Mouse (Mus musculus): ENCODE measurements around the gene Vav3. TPM values are rescaled to one million over a fixed set of nuclear protein-coding genes. Genes with fewer than 3 reads are reported as not detected.
A peak's percentile ranks its signal among the peaks of the same experiment; 100 is the strongest.

The Vav3 gene
- polyA plus RNA-seq, 1 experiment from 2014 or later: 15.4 TPM

DNA sequence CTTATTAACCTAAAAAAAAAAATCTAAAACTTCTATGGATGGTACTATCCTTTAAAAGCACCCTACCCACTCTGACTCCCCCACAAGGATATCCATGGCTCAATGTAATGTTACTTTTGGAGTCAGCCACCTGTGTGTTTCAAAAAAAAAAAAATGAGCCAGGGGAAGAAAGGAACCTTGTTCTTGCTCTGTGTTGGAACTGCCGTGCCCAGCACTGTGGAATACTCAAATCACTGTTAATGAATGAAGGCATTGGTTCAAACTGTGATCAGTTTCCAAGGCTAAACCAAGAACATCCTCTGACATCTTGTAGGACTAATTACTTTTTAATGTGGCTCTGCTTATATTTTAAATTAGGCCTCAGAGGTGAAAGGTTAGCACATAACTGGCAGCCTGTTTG is 282.4 kb downstream of the Vav3 start:
- Histone ChIP-seq H3K4me2 (no peak overlapping the region), H3K27me3 (no peaks in the 10 kb centered on the region), H3K9ac (no peak overlapping the region), H3K36me3 (no peaks in the 10 kb centered on the region), H3K4me1 (replicated peaks) (no peaks in the 10 kb centered on the region), H3K4me3 (no peak overlapping the region), H3K27ac (replicated peaks) (no peak overlapping the region), H3K9me3 (no peaks in the 10 kb centered on the region)
- no peak for ATAC-seq (ENCODE audit: low FRiP score, low read depth)
- WGBS: 65% methylated on average over 1 of the region's 1 CpGs

DNA sequence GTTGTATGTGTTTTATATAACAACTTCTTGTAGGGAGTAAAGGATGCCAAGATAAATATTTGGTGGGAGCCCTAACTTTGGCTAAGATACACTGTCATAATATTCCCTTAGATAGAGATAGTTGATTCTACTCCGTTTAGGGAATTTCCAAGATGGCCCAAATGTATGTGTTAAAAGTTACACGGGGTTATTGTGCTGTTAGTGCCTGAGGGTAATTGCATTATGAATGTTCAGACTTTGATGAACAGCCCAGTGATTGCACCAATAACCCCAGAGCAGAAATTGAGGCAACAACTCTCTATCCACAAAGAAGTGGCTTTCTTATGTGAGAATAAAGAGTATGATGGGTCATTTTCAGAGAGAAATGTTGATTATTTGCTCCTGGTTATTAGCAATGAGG is 283.3 kb downstream of the Vav3 start:
- Histone ChIP-seq H3K9me3 (no peaks in the 10 kb centered on the region), H3K27ac (replicated peaks) (no peak overlapping the region), H3K36me3 (no peaks in the 10 kb centered on the region), H3K4me1 (replicated peaks) (no peaks in the 10 kb centered on the region), H3K27me3 (no peaks in the 10 kb centered on the region), H3K9ac (no peak overlapping the region), H3K4me2 (no peak overlapping the region), H3K4me3 (no peak overlapping the region)
- WGBS: 64% methylated on average over 2 of the region's 2 CpGs
- no peak for ATAC-seq (ENCODE audit: low FRiP score, low read depth)

DNA sequence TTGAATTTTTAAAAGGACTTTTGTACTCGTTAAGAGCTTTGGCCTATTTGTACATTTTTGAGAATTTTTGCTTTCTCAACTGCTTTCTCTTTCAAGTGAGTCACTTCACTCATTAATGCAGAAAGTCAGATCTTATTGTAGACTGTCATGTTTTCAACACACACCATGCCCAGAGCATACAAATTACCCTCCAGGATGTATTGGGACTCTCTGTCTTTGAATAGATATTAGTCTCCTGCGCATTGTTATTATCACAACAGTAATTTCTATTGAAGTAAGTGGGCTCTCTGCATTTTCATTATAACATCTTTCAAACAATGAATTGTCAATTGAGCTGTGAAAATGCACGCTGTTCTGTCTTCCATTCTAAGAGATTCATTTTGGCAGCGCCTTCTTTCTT is 295.6 kb downstream of the Vav3 start:
- no peaks in the 10 kb centered on the region for H3K4me1 ChIP-seq (replicated peaks)
- H3K9me3 ChIP-seq: no peaks in the 10 kb centered on the region
- no peak overlapping the region for H3K27ac ChIP-seq (replicated peaks)
- no peak overlapping the region for H3K4me3 ChIP-seq
- no peak overlapping the region for H3K4me2 ChIP-seq
- 48% methylated on average over 4 of the region's 4 CpGs for WGBS
- ATAC-seq (ENCODE audit: low FRiP score, low read depth): no peak
- H3K36me3 ChIP-seq: no peaks in the 10 kb centered on the region
- H3K27me3 ChIP-seq: no peaks in the 10 kb centered on the region
- no peak overlapping the region for H3K9ac ChIP-seq

DNA sequence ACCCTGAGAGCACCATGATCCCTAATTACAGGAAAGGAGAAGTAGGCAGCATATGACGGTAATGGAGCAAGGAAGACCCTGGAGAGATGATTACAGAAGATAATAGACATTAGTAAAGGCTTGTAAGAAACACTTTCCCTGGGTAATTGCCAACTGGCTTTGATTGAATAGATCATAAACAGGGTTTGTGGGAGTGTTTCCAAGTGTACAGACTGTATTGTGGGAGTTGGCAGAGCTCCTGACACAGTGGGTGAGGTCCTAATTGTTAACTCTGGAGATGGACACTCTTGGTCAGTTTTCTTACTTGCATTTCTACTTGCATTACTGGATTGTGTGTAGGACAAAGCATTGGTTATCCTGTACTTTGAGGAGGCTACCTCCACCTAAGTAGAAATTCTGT is 298.9 kb downstream of the Vav3 start:
- H3K4me2 ChIP-seq: no peak overlapping the region
- H3K27me3 ChIP-seq: no peaks in the 10 kb centered on the region
- no peaks in the 10 kb centered on the region for H3K4me1 ChIP-seq (replicated peaks)
- no peak overlapping the region for H3K4me3 ChIP-seq
- no peaks in the 10 kb centered on the region for H3K9me3 ChIP-seq
- no peak overlapping the region for H3K9ac ChIP-seq
- 37% methylated on average over 1 of the region's 1 CpGs for WGBS
- ATAC-seq (ENCODE audit: low FRiP score, low read depth): no peak
- H3K27ac ChIP-seq (replicated peaks): no peak overlapping the region
- no peaks in the 10 kb centered on the region for H3K36me3 ChIP-seq

DNA sequence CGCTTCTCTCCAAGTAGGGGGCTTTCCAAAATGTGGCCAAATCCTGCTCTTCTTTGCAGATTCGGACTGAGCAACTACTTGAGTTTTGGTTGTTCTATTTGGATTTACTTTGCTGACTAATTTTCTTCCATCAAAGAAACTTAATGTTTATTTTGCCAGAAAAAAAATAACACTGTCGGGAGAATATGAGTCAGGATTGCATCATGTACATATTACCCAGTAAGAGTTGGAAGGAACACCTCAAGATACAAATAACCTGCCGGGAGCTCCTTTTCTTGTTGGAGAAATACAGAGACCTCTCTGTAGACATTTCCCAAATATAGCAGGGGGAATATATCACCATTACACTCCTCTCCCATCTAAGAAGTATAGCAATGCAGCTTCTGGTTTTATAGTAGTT is 300.3 kb downstream of the Vav3 start:
- no peak overlapping the region for H3K4me2 ChIP-seq
- no peak for ATAC-seq (ENCODE audit: low FRiP score, low read depth)
- H3K4me3 ChIP-seq: no peak overlapping the region
- H3K36me3 ChIP-seq: no peaks in the 10 kb centered on the region
- no peaks in the 10 kb centered on the region for H3K9me3 ChIP-seq
- WGBS: 87% methylated on average over 4 of the region's 4 CpGs
- H3K9ac ChIP-seq: no peak overlapping the region
- H3K27me3 ChIP-seq: no peaks in the 10 kb centered on the region
- H3K27ac ChIP-seq (replicated peaks): no peak overlapping the region
- H3K4me1 ChIP-seq (replicated peaks): no peaks in the 10 kb centered on the region

DNA sequence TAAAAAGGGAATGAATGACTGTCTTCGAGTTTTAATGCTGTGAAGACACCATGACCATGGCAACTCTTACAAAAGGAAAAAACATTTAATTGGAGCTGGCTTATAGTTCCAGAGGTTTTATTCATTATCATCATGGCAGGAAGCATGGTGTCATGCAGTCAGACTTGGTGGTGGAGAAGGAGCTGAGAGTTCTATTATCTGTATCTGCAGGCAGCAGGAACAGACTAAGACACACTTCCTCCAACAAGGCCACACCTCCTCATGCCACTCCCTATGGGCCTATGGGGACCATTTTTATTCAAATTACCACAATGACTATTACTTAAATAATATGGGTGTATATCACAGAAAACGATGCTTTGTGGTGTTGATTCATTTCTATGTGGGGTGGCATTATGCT is 307.8 kb downstream of the Vav3 start:
- Histone ChIP-seq H3K4me1 (replicated peaks) (no peaks in the 10 kb centered on the region), H3K9ac (no peak overlapping the region), H3K4me3 (no peak overlapping the region), H3K36me3 (no peaks in the 10 kb centered on the region), H3K27ac (replicated peaks) (no peak overlapping the region), H3K27me3 (no peaks in the 10 kb centered on the region), H3K4me2 (no peak overlapping the region), H3K9me3 (no peaks in the 10 kb centered on the region)
- no peak for ATAC-seq (ENCODE audit: low FRiP score, low read depth)
- 95% methylated on average over 2 of the region's 2 CpGs for WGBS

DNA sequence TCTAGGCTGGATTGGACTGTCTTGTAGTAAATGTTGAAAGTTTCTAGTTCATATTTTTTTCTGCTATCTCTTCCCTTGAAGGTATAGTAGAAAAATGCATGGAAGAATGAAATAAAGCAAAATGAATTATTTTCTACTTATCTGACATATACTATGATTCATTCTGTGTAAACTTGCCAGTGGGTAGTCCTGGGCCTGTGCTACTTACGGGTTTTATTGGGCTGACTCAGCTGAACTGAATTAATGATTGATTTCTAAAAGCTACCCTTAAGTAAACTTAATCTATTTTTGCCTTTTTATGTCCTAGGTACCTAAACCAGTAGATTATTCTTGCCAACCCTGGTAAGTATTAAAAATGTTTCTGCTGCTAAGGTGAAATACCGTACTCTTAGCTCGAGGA is 311.0 kb downstream of the Vav3 start:
- 82% methylated on average over 3 of the region's 3 CpGs for WGBS
- no peak overlapping the region for H3K9ac ChIP-seq
- H3K9me3 ChIP-seq: no peaks in the 10 kb centered on the region
- H3K27ac ChIP-seq (replicated peaks): no peak overlapping the region
- H3K27me3 ChIP-seq: no peaks in the 10 kb centered on the region
- no peaks in the 10 kb centered on the region for H3K36me3 ChIP-seq
- no peak overlapping the region for H3K4me2 ChIP-seq
- no peaks in the 10 kb centered on the region for H3K4me1 ChIP-seq (replicated peaks)
- H3K4me3 ChIP-seq: no peak overlapping the region
- ATAC-seq (ENCODE audit: low FRiP score, low read depth): no peak

DNA sequence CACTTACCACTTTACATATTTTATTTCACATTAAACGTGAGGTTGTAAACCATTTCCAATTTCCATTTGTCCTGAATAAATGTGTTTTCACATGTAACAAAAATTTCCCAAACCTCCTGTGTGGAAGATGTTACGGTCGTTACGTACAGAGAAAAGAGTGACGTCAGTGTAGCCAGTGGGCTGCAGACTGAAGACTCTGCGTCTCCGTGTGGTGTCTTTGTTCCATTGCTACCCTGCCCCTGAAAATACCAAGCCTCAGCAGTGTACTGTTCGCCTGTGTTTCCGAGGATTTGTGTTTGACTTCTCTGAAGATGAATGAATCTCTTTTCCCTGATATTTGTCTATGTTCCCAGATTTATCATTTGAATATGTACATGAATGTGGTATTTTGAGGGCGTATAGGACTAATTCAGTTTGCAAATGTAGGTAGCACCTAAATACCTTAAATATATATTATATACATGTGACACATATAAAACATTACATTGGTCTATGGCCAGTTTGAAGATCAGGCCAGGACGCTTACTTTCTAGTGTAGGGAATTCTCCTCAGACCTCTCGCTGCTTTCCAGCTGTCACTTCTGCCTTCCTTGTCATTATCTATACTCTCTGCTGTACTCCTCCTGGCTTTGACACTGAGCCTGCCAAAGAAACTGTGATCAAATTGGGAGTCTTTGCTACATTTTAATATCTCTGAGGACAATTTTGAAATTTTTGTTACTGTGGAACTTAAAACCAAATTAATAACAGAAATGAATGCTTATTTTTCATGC is 312.6 kb downstream of the Vav3 start:
- no peaks in the 10 kb centered on the region for H3K9me3 ChIP-seq
- ATAC-seq (ENCODE audit: low FRiP score, low read depth): peak; percentile 71; the same call in 1 of the 2 replicates

DNA sequence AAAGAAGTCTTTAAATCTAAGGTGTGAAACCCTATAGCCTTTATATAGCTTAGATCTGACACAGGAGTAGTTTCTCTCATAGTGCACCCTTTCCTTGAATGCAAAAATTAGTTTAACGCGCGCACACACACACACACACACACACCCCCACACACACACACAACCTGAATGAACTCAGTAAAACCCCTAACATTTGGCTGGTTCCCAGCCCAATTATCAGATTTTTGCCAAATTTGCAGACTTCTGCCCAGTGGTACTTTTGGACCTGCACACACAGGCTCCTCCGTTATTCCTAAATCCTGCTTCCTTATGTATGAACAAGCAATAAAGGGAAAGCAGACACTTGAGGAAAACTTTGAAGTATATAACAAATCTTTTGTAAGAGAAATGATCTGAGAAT is 313.9 kb downstream of the Vav3 start:
- no peaks in the 10 kb centered on the region for H3K36me3 ChIP-seq
- H3K4me2 ChIP-seq: no peak overlapping the region
- no peaks in the 10 kb centered on the region for H3K27me3 ChIP-seq
- ATAC-seq (ENCODE audit: low FRiP score, low read depth): no peak
- no peak overlapping the region for H3K4me3 ChIP-seq
- no peak overlapping the region for H3K27ac ChIP-seq (replicated peaks)
- WGBS: 90% methylated on average over 4 of the region's 4 CpGs
- H3K4me1 ChIP-seq (replicated peaks): no peaks in the 10 kb centered on the region
- H3K9me3 ChIP-seq: no peaks in the 10 kb centered on the region
- no peak overlapping the region for H3K9ac ChIP-seq

More for the DNA sequence above, 312.6 kb downstream of the Vav3 start:
- H3K4me2 ChIP-seq: no peak overlapping the region
- H3K27ac ChIP-seq (replicated peaks): no peak overlapping the region
- H3K27me3 ChIP-seq: no peaks in the 10 kb centered on the region
- no peaks in the 10 kb centered on the region for H3K36me3 ChIP-seq
- H3K9ac ChIP-seq: no peak overlapping the region
- 42% methylated on average over 12 of the region's 12 CpGs for WGBS
- no peak overlapping the region for H3K4me3 ChIP-seq
- H3K4me1 ChIP-seq (replicated peaks): no peaks in the 10 kb centered on the region

DNA sequence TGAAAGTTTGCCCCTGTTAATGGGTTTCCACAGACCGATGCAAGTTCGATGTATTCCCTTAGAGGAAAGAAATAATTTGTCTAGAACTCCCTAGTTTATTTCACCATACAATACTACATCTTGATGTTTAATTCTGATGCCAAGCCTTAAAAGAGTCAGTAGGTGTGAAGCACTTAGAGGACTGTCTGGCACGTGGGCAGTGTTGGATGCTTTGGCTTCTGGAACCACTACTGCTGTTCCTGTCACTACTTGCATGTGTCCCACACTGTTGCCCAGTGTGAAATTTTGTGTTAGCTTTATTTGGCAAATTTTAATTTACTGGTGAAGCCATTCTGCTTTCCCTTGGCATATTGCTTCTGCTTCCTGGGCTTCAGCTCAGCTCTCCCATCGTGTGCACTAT is 331.3 kb downstream of the Vav3 start:
- Histone ChIP-seq H3K4me2 (no peak overlapping the region), H3K9ac (no peak overlapping the region), H3K36me3 (no peaks in the 10 kb centered on the region), H3K4me1 (replicated peaks) (no peaks in the 10 kb centered on the region), H3K27ac (replicated peaks) (no peak overlapping the region), H3K9me3 (no peaks in the 10 kb centered on the region), H3K27me3 (no peaks in the 10 kb centered on the region), H3K4me3 (no peak overlapping the region)
- no peak for ATAC-seq (ENCODE audit: low FRiP score, low read depth)
- 89% methylated on average over 4 of the region's 4 CpGs for WGBS

DNA sequence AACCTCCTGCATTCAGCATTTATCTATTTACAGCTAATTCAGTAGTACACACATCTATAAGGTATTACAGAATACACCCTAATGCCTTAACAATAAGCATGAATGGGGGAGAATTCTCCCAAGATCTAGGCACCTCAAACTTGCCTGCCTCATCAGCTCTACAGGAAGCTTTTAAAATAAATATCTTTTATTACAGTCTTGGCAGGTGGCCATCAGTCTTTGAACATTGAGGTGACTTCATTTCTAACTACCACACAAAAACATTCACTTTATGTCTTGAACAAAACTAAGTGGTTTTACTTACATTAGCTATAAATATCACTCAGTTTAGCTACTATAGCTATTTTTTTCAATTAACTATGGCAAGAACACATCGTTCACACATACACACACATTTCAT is 332.5 kb downstream of the Vav3 start:
- H3K4me3 ChIP-seq: no peak overlapping the region
- no peaks in the 10 kb centered on the region for H3K36me3 ChIP-seq
- no peak overlapping the region for H3K27ac ChIP-seq (replicated peaks)
- no peak for ATAC-seq (ENCODE audit: low FRiP score, low read depth)
- no peak overlapping the region for H3K4me2 ChIP-seq
- H3K4me1 ChIP-seq (replicated peaks): no peaks in the 10 kb centered on the region
- WGBS: 85% methylated on average over 1 of the region's 1 CpGs
- no peaks in the 10 kb centered on the region for H3K27me3 ChIP-seq
- no peaks in the 10 kb centered on the region for H3K9me3 ChIP-seq
- H3K9ac ChIP-seq: no peak overlapping the region

DNA sequence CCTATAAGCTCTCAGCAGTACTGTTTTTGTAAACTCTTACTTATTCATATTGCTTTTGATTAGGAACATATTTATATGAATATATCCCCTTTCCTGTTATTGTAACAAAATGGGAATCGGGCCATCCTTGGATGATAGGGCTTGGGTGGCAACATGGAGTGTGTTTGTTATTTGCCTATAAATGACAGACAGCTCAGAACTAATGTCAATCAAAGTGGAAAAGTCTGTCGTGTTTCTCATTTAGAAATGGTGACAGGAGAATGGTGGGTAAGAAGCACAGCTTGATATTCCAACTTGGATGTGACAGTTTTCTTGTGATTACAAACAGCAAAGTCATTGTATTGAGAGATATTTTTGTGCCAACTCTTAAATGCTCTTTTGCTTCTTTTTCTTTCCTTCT is 339.8 kb downstream of the Vav3 start:
- H3K9ac ChIP-seq: no peak overlapping the region
- 85% methylated on average over 2 of the region's 2 CpGs for WGBS
- no peaks in the 10 kb centered on the region for H3K4me1 ChIP-seq (replicated peaks)
- no peak overlapping the region for H3K4me2 ChIP-seq
- H3K4me3 ChIP-seq: no peak overlapping the region
- no peak for ATAC-seq (ENCODE audit: low FRiP score, low read depth)
- H3K27ac ChIP-seq (replicated peaks): no peak overlapping the region
- H3K27me3 ChIP-seq: no peaks in the 10 kb centered on the region
- H3K36me3 ChIP-seq: no peaks in the 10 kb centered on the region
- no peaks in the 10 kb centered on the region for H3K9me3 ChIP-seq

DNA sequence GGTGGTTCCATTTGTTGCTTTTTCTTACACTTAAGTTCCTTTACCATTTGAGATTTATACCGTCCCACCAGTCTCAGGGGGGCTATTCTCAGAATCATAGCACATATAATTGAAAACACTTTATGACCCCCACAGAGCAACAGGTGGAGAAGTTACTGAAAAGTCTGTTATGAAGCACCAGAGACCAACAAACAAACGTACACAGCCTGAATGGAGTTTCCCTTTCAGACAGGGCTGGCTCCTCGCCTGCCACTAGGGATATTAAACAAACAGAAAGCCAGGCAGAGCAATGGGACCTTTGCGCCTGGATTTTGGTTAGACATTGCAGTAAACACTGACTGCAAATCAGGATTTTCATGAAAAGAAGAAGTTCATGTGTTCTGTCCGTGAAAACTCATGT is 341.4 kb downstream of the Vav3 start:
- Histone ChIP-seq H3K4me1 (replicated peaks) (no peaks in the 10 kb centered on the region), H3K27ac (replicated peaks) (no peak overlapping the region), H3K27me3 (no peaks in the 10 kb centered on the region), H3K36me3 (no peaks in the 10 kb centered on the region), H3K4me3 (no peak overlapping the region), H3K4me2 (no peak overlapping the region), H3K9ac (no peak overlapping the region), H3K9me3 (no peaks in the 10 kb centered on the region)
- 80% methylated on average over 5 of the region's 5 CpGs for WGBS
- ATAC-seq (ENCODE audit: low FRiP score, low read depth): no peak
